Mouse (Mus musculus): ENCODE measurements at regions not wholly inside any gene's neighbourhood (a gene's known extent, or its start where the extent isn't known, plus 50 kb on each side); places are given as distances from the start of the nearest gene placed in this dataset.

DNA sequence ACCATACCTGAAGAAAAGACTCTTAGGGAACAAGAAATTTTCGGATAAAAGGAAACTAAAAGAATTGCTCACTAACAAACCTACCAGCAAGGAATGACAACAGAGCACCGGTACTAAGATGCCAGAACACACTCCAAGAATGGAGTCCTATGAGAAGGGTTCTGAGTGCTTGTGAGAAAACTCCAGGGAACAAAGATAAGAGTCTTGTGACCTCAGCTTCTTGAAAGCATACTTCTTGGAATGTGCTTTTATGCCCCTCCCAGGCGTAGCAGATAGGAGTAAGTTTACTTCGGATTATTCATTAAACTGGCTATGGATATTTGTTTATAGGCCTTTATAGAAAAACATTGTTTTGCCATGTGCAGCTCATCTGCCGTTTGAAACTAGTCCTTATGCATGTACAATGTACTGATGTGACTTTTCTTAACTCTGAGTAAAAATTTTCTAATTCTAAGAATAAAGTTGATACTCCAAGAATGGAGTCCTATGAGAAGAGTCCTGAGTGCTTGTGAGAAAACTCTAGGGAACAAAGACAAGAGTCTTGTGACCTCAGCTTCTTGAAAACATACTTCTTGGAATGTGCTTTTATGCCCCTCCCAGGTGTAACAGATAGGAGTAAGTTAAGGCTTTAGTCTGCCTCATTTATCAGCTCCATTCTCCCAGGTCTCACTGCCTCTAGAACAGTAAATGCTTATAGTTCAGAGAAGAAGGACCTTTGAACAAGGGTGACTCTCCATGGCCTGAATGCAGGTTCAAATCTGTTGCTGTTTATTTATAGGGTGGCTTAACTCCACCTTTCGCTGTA is 150.8 kb upstream of the Kynu start:
- DNase-seq (ENCODE audit: extremely low spot score in 1 of 2, low spot score in 1 of 2) = no peak

DNA sequence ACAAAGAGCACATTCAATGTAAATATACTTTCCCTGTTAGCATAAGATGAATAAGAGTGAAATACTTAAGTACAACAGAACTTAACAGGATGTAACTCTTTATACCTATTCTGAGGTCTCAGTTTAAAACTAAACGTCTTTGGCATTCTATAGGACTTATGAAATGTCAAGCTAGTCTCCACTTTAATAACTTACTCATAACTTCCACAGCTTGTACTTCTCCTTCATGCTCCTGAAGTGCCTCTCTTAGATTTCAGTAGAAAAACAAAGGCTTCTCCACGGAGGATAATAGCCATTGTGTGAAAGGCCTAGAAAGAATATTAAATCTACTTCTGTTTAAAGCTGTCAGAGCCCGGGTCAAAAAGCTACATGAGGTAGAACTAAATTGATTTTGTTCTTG is 117.9 kb upstream of the Kynu start:
- DNase-seq (ENCODE audit: extremely low spot score in 1 of 2, low spot score in 1 of 2) = no peak

DNA sequence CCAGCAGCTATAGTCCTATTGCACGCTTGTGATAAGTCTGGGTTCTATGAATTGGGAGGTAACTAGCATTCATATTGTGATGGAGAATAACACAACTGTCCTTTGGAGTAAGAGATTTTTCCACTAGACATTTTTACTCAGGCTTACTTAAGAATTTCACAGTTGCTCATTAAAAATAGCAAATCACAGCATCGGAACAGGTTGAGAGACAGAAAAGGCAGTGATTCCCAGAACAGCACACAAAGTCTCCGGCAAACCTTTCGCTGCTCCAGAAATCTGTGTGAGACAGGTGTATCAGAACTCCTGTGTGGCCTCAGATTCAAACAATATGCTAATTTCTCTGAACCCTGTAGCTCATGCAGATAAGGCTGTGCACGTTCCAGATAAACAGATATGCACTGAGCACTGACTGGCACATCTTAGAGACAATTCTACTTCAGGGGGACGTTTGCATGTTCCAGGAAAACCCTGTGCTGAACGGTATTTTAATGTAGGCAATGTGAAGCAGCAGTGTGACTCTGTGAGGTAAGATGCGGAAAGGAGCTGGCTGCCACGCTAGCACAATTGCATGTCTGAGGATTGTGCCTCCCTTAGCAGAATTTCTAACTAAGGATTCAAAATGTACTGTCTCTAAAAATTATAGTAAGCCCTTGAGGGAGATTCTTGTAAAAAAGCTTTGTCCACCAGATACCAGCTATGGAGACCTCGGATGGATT is 99.8 kb upstream of the Kynu start:
- peak in 1 of 2 experiments; percentile 22 for DNase-seq (ENCODE audit: extremely low spot score in 1 of 2, low spot score in 1 of 2)

DNA sequence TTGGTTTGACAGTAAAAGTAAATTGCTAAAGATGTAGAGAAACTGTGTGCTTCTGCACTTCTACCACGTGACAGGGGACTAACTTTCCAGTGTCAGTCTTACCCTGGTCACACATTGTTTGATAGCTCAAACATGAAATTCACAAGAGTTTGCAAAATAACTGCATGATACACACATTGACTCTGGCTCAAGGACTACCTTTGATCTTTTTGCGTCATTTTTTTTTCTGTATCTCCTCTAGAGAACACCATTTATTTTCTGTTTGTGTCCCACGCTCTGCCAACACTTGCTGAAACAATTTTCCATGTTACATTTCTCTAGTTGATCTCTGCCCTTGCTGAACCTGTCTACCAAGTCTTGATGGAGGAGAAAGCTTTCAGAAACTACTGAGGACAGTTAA is 86.0 kb upstream of the Kynu start:
- no peak for DNase-seq (ENCODE audit: extremely low spot score in 1 of 2, low spot score in 1 of 2)

DNA sequence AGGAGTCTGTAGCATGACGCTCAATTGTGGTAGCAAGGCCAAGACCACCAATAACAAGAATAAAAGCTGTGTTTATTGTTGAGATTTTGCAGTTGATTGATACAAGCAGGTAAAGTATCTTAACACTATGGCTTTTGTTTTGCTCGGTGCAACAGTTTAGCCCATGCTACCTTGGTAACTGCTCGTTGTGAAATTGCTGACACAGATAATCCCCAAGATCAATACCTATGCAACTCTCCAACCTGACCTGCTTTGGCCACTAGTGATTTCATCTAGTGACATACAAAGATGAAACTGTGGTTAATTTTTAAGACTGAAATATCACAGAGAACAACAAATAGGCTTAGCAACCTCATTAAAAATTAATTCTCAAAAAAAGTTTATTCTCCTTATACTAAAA is 85.2 kb upstream of the Kynu start:
- no peak for DNase-seq (ENCODE audit: extremely low spot score in 1 of 2, low spot score in 1 of 2)

DNA sequence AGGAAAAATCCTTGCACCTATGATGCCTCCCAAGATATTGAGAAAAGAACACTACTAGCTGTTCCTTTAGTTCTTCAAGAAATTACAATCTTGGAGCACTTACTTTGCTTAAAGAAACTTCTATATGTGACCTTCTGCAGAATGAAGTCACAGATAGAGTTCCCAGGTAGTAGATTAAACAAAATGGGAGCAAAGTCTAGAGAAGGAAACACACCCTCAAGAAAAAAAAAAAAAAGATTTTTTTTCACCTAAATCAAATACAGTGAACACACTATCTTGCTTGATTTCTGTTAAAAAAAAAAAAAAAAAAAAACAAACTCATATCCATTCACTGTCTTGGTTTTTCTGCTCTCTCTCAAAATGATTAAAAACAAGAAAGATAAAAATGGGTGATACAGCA is 76.6 kb upstream of the Kynu start:
- no peak for DNase-seq (ENCODE audit: extremely low spot score in 1 of 2, low spot score in 1 of 2)

DNA sequence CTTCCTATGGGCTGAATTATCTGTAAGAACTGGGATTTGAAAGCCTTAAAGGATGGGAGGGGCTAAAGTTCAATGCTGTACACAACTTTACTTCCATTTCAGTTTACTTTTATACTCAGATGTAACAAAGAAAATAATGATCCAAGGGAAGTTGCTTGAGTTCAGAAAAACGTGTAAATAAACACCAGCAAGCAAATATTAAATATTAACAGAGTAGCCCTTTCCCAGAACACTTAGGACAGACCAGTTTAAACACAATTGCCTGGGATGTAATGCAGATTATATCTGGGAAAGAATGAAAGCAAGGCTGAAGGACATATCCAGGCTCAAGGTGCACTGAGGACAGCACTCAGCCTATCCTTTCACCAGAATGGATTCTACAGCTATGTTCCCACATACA is 75.3 kb upstream of the Kynu start:
- no peak for DNase-seq (ENCODE audit: extremely low spot score in 1 of 2, low spot score in 1 of 2)

Measured in frontal cortex, adult 2 months (tissue).